11 mouse cellular contexts compared by ENCODE assay signal in genomic region chr15:10818706-10819105, GRCm38 (mm10).
DNase-seq lines count a peak whose midpoint lies in the region; ATAC-seq lines count a peak whose summit lies in the region.
"Had no signal": no experiment of that assay in that cellular context is flagged by ENCODE, and none has a peak within 500 bp of the region (broad histone marks: within the 10 kb centered on the region; RNA-seq: fewer than 3 reads in every experiment).

No protein-coding gene starts in this region.

- 0 out of 2 replicates have a peak overlapping the region, but pooled peaks have one; percentile 17 for H3K4me2 ChIP-seq in heart, embryonic 15.5 days
- no peak overlapping the region for H3K4me2 ChIP-seq in limb, embryonic 13.5 days (replicated peaks)
- H3K4me2 ChIP-seq: forebrain, embryonic 12.5 days; midbrain, embryonic 12.5 days had no signal

- no peak for DNase-seq in heart, postnatal 25 days (ENCODE audit: low spot score)
- DNase-seq in limb, embryonic 10.5 days (ENCODE audit: low spot score) = no peak
- peak; percentile 55 for DNase-seq in NIH3T3 (ENCODE audit: low read depth)
- DNase-seq in skeletal muscle tissue, adult 2 months (ENCODE audit: low read depth, low spot score) = peak; percentile 10
- DNase-seq in retina, postnatal 1 day = no peak
- DNase-seq: cerebellum, adult 8-10 months; thymus, postnatal 25 days had no signal

- no peak for ATAC-seq in heart, embryonic 15.5 days (replicated peaks; ENCODE audit: insufficient number of reproducible peaks, insufficient read depth, low FRiP score, low read depth)
- no peak for ATAC-seq in limb, embryonic 13.5 days (ENCODE audit: low FRiP score, low read depth)

- H3K9ac ChIP-seq in heart, embryonic 15.5 days = no peak overlapping the region
- no peak overlapping the region for H3K9ac ChIP-seq in limb, embryonic 13.5 days
- H3K9ac ChIP-seq: forebrain, embryonic 12.5 days; midbrain, embryonic 12.5 days had no signal

- H3K36me3 ChIP-seq in heart, embryonic 15.5 days = no peaks in the 10 kb centered on the region
- H3K36me3 ChIP-seq in limb, embryonic 13.5 days = no peaks in the 10 kb centered on the region
- no peaks in the 10 kb centered on the region for H3K36me3 ChIP-seq in limb, embryonic 10.5 days
- H3K36me3 ChIP-seq: forebrain, embryonic 12.5 days; midbrain, embryonic 12.5 days had no signal

- WGBS in heart, embryonic 15.5 days = 77% methylated on average over 1 of the region's 1 CpGs
- 94% methylated on average over 1 of the region's 1 CpGs for WGBS in limb, embryonic 13.5 days
- whole genome bisulfite sequencing in limb, embryonic 10.5 days = 89% methylated on average over 1 of the region's 1 CpGs

- H3K4me1 ChIP-seq in heart, embryonic 15.5 days (replicated peaks) = peaks cover 22% of the 10 kb centered on the region
- peaks cover 19% of the 10 kb centered on the region for H3K4me1 ChIP-seq in limb, embryonic 13.5 days
- H3K4me1 ChIP-seq in limb, embryonic 10.5 days = peaks cover 9% of the 10 kb centered on the region; the same call in 1 of the 2 replicates
- H3K4me1 ChIP-seq: midbrain, embryonic 12.5 days had no signal

- intact Hi-C loops in heart, postnatal 25 days (cut with DNase I) = loop anchor here (2.0 to 5.0 kb wide), 4 partner anchors 36 to 104 kb away; partner anchors contain the start of gene Rai14

- H3K27ac ChIP-seq in heart, embryonic 15.5 days = peak overlapping the region; percentile 77
- peak overlapping the region; percentile 55; the same call in 1 of the 2 replicates for H3K27ac ChIP-seq in limb, embryonic 13.5 days
- no peak overlapping the region for H3K27ac ChIP-seq in limb, embryonic 10.5 days
- H3K27ac ChIP-seq: midbrain, embryonic 12.5 days had no signal

- no peaks in the 10 kb centered on the region for H3K27me3 ChIP-seq in heart, embryonic 15.5 days
- H3K27me3 ChIP-seq in limb, embryonic 13.5 days = no peaks in the 10 kb centered on the region
- H3K27me3 ChIP-seq in limb, embryonic 10.5 days (ENCODE audit: low read depth, poor library complexity, severe bottlenecking) = no peaks in the 10 kb centered on the region
- H3K27me3 ChIP-seq: forebrain, embryonic 12.5 days; midbrain, embryonic 12.5 days had no signal

- H3K9me3 ChIP-seq in heart, embryonic 15.5 days (replicated peaks) = no peaks in the 10 kb centered on the region
- H3K9me3 ChIP-seq in limb, embryonic 13.5 days = no peaks in the 10 kb centered on the region
- H3K9me3 ChIP-seq in limb, embryonic 10.5 days (replicated peaks) = no peaks in the 10 kb centered on the region
- H3K9me3 ChIP-seq: forebrain, embryonic 12.5 days; midbrain, embryonic 12.5 days had no signal

- no peak overlapping the region for H3K4me3 ChIP-seq in heart, embryonic 15.5 days
- no peak overlapping the region for H3K4me3 ChIP-seq in limb, embryonic 13.5 days
- H3K4me3 ChIP-seq in limb, embryonic 10.5 days = no peak overlapping the region
- H3K4me3 ChIP-seq: forebrain, embryonic 12.5 days; midbrain, embryonic 12.5 days had no signal

Comparison
In these comparisons a context has a peak if more than half of its experiments do, and no peak if none do; other contexts are left out.
1. DNase-seq: peak in NIH3T3 (single experiment) and skeletal muscle tissue, adult 2 months (single experiment); none in heart, postnatal 25 days (single experiment), limb, embryonic 10.5 days (single experiment) and retina, postnatal 1 day (single experiment).